Mouse (Mus musculus): ENCODE results near the gene Fam222a.

GRCm38 (mm10) chr5:114593949-114594348 lies 26.1 kb downstream of the Fam222a start:
- TF ChIP-seq CTCF (IDR thresholded peaks at IDR 0.05; ENCODE audit: low read depth) (no peak), EP300 (IDR thresholded peaks at IDR 0.05; ENCODE audit: low read depth) (no peak)
